Mouse (Mus musculus): ENCODE results near the gene Isg20l2.

- no peak for TF ChIP-seq CTCF (IDR thresholded peaks at IDR 0.05; ENCODE audit: low read depth, low read length)
- no peak for TF ChIP-seq POLR2A (IDR thresholded peaks at IDR 0.05; ENCODE audit: borderline replicate concordance, low read depth, low read length)
Observed at GRCm38 (mm10) chr3:87982836-87983601, 52.9 kb downstream of the Isg20l2 start.

All from bone marrow macrophage, adult 2 months (primary cell).